Comparison of ENCODE assay signal across 14 mouse cellular contexts in genomic region chr12:84912652-84913104, GRCm38 (mm10). TPM values are rescaled to one million over a fixed set of nuclear protein-coding genes. Genes with fewer than 3 reads are reported as not detected.
A peak's percentile ranks its signal among the peaks of the same experiment; 100 is the strongest.
DNase-seq lines count a peak whose midpoint lies in the region; ATAC-seq and TF ChIP-seq lines count a peak whose summit lies in the region.
"Had no signal": no experiment of that assay in that cellular context is flagged by ENCODE, and none has a peak within 500 bp of the region (broad histone marks: within the 10 kb centered on the region; RNA-seq: fewer than 3 reads in every experiment).

No protein-coding gene starts in this region.

- no peaks in the 10 kb centered on the region for H3K9me3 ChIP-seq in hindbrain, embryonic 15.5 days
- no peaks in the 10 kb centered on the region for H3K9me3 ChIP-seq in hindbrain, embryonic 10.5 days
- no peaks in the 10 kb centered on the region for H3K9me3 ChIP-seq in stomach, postnatal 0 days (ENCODE audit: control insufficient read depth, low read length)
- H3K9me3 ChIP-seq: heart, embryonic 10.5 days; neural tube, embryonic 12.5 days had no signal

- no peaks in the 10 kb centered on the region for H3K27me3 ChIP-seq in hindbrain, embryonic 15.5 days
- H3K27me3 ChIP-seq in hindbrain, embryonic 10.5 days (ENCODE audit: insufficient read depth, poor library complexity, severe bottlenecking): no peaks in the 10 kb centered on the region
- no peaks in the 10 kb centered on the region for H3K27me3 ChIP-seq in stomach, postnatal 0 days (ENCODE audit: control insufficient read depth, insufficient read depth, low read length)
- H3K27me3 ChIP-seq: CH12.LX; neural tube, embryonic 12.5 days had no signal

- TF ChIP-seq EP300 in stomach, postnatal 0 days (optimal IDR thresholded peaks at IDR 0.05): no peak

- WGBS in hindbrain, embryonic 15.5 days: 71% methylated on average over 4 of the region's 4 CpGs
- WGBS in hindbrain, embryonic 10.5 days: 89% methylated on average over 4 of the region's 4 CpGs
- WGBS in stomach, postnatal 0 days: 52% methylated on average over 4 of the region's 4 CpGs

- no peak overlapping the region for H3K9ac ChIP-seq in hindbrain, embryonic 15.5 days
- H3K9ac ChIP-seq in stomach, postnatal 0 days (ENCODE audit: low read length): no peak overlapping the region
- H3K9ac ChIP-seq: liver, embryonic 14.5 days; neural tube, embryonic 12.5 days had no signal

- H3K4me3 ChIP-seq in hindbrain, embryonic 15.5 days: no peak overlapping the region
- no peak overlapping the region for H3K4me3 ChIP-seq in hindbrain, embryonic 10.5 days
- no peak overlapping the region for H3K4me3 ChIP-seq in stomach, postnatal 0 days (ENCODE audit: low read depth, low read length)
- H3K4me3 ChIP-seq: heart, embryonic 10.5 days; neural tube, embryonic 12.5 days had no signal

- peak; percentile 72 for ATAC-seq in hindbrain, embryonic 15.5 days (ENCODE audit: low FRiP score, low read depth)
- ATAC-seq in stomach, postnatal 0 days (ENCODE audit: low FRiP score, low TSS enrichment): peak; percentile 38; the same call in 1 of the 2 replicates

- H3K4me1 ChIP-seq in hindbrain, embryonic 15.5 days (replicated peaks): peaks cover 8% of the 10 kb centered on the region
- H3K4me1 ChIP-seq in hindbrain, embryonic 10.5 days (replicated peaks): peaks cover 10% of the 10 kb centered on the region
- no peaks in the 10 kb centered on the region for H3K4me1 ChIP-seq in stomach, postnatal 0 days (replicated peaks; ENCODE audit: control insufficient read depth, insufficient read depth)

- no peak overlapping the region for H3K27ac ChIP-seq in hindbrain, embryonic 15.5 days (replicated peaks)
- H3K27ac ChIP-seq in hindbrain, embryonic 10.5 days: no peak overlapping the region
- 0 out of 2 replicates have a peak overlapping the region, but pooled peaks have one; percentile 13 for H3K27ac ChIP-seq in stomach, postnatal 0 days (replicated peaks)
- H3K27ac ChIP-seq: heart, embryonic 10.5 days; liver, embryonic 14.5 days; neural tube, embryonic 12.5 days had no signal

- DNase-seq in hindbrain, embryonic 10.5 days (ENCODE audit: low spot score): no peak
- DNase-seq in right cerebral cortex, postnatal 10 days (ENCODE audit: low spot score in 2 of 2): peak; percentile 59 to 60
- no peak for DNase-seq in right cerebral cortex, postnatal 25 days
- DNase-seq in cerebellum, postnatal 14 days: peak; percentile 55 to 60
- DNase-seq in stomach, postnatal 0 days (ENCODE audit: low spot score): no peak
- DNase-seq in gastrocnemius, adult 8-10 months (ENCODE audit: low spot score in 2 of 2): no peak
- DNase-seq: kidney, adult 8-10 months had no signal

- TF ChIP-seq CTCF in stomach, postnatal 0 days (IDR thresholded peaks at IDR 0.05; ENCODE audit: low read depth): no peak

- H3K4me2 ChIP-seq in hindbrain, embryonic 15.5 days: no peak overlapping the region
- H3K4me2 ChIP-seq in stomach, postnatal 0 days (replicated peaks; ENCODE audit: low read depth): no peak overlapping the region
- H3K4me2 ChIP-seq: neural tube, embryonic 12.5 days had no signal

- H3K36me3 ChIP-seq in hindbrain, embryonic 15.5 days: peaks cover 15% of the 10 kb centered on the region
- peaks cover 14% of the 10 kb centered on the region for H3K36me3 ChIP-seq in hindbrain, embryonic 10.5 days
- H3K36me3 ChIP-seq in stomach, postnatal 0 days (ENCODE audit: control insufficient read depth, insufficient read depth, low read length): no peaks in the 10 kb centered on the region

RNA-seq across cellular contexts. Expression of gene Ltbp2, which starts 36.3 kb away (rescaled TPM):
- 0.26 and 0.39 TPM in 2 replicates for polyA plus RNA-seq in hindbrain, embryonic 15.5 days (2015; fragmentation: Nextera tagmentation; extraction: Ambion mirVana)
- 0.12 and 0.17 TPM in 2 replicates for polyA plus RNA-seq in hindbrain, embryonic 10.5 days (2016; fragmentation: Nextera tagmentation; extraction: Ambion mirVana)
- 1.3 and 1.4 TPM in 2 replicates for polyA plus RNA-seq in stomach, postnatal 0 days (2015; fragmentation: Nextera tagmentation; extraction: Ambion mirVana)
- 1 to 10 TPM; 1.6 to 3.1 (median 2.4) TPM for total RNA-seq in gastrocnemius, adult 8-10 months (2022)
- total RNA-seq: hematopoietic stem cell, adult 5-6 weeks; megakaryocyte-erythroid progenitor cell, adult 5-6 weeks had no signal

RNA-seq across cellular contexts. Expression of gene Fcf1, which starts 58.0 kb away (rescaled TPM):
- 80.9 and 85.9 TPM in 2 replicates for polyA plus RNA-seq in hindbrain, embryonic 15.5 days (2015; fragmentation: Nextera tagmentation; extraction: Ambion mirVana)
- 174 and 178 TPM in 2 replicates for polyA plus RNA-seq in hindbrain, embryonic 10.5 days (2016; fragmentation: Nextera tagmentation; extraction: Ambion mirVana)
- polyA plus RNA-seq in stomach, postnatal 0 days (2015; fragmentation: Nextera tagmentation; extraction: Ambion mirVana): 95.3 and 99.2 TPM in 2 replicates
- total RNA-seq in gastrocnemius, adult 8-10 months (2022): 10 to 100 TPM; 26.7 to 29.8 (median 28.0) TPM

RNA-seq across cellular contexts. Expression of gene Arel1, which starts 58.0 kb away (rescaled TPM):
- 30.8 and 31.1 TPM in 2 replicates for polyA plus RNA-seq in hindbrain, embryonic 15.5 days (2015; fragmentation: Nextera tagmentation; extraction: Ambion mirVana)
- polyA plus RNA-seq in hindbrain, embryonic 10.5 days (2016; fragmentation: Nextera tagmentation; extraction: Ambion mirVana): 18.5 and 21.5 TPM in 2 replicates
- polyA plus RNA-seq in stomach, postnatal 0 days (2015; fragmentation: Nextera tagmentation; extraction: Ambion mirVana): 4.8 and 5.0 TPM in 2 replicates
- total RNA-seq in gastrocnemius, adult 8-10 months (2022): 10 to 100 TPM; 27.0 to 28.3 (median 27.9) TPM

Comparison
In these comparisons a context has a peak if more than half of its experiments do, and no peak if none do; other contexts are left out.
1. DNase-seq: peak in right cerebral cortex, postnatal 10 days (2 of 2) and cerebellum, postnatal 14 days (2 of 2); none in hindbrain, embryonic 10.5 days (single experiment), right cerebral cortex, postnatal 25 days (single experiment), stomach, postnatal 0 days (single experiment) and gastrocnemius, adult 8-10 months (0 of 2).